Mouse (Mus musculus): ENCODE data around the gene Thsd4. TPM values are rescaled to one million over a fixed set of nuclear protein-coding genes. Genes with fewer than 3 reads are reported as not detected.

The Thsd4 gene
- total and polyA plus RNA-seq, 2 experiments = 0.70 to 0.92 TPM

DNA sequence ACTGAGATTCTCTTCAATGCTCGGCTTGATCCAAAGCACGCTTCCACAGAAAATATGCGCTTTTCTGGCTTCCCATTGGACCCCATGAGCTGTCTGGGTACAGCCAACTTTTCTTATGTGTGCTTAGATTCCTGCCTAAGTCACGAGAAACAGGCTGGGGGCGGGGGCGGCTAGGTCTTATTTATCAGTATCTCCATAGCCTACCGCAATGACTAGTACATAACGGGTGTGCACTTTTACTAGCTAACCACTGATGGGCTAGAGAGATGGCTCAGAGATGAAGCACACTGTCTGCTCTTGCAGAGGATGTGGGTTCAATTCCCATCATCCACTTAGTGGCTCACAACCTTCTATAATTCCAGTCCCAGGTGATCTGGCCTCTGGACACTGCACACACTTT is 121.8 kb downstream of the Thsd4 start:
- Histone ChIP-seq H3K4me1 (ENCODE audit: control insufficient read depth, insufficient read depth, low read length) (no peaks in the 10 kb centered on the region), H3K27ac (replicated peaks; ENCODE audit: insufficient read depth, low read depth, low read length) (no peak overlapping the region), H3K9ac (ENCODE audit: low read depth, low read length) (no peak overlapping the region), H3K79me2 (ENCODE audit: control insufficient read depth, insufficient read depth, low read length) (no peaks in the 10 kb centered on the region), H3K36me3 (ENCODE audit: control insufficient read depth, insufficient read depth, low read length) (no peaks in the 10 kb centered on the region), H3K4me3 (ENCODE audit: insufficient read depth, low read depth, low read length) (no peak overlapping the region), H3K27me3 (ENCODE audit: control insufficient read depth, insufficient read depth, low read length) (no peaks in the 10 kb centered on the region)
- WGBS = 89% methylated on average over 8 of the region's 8 CpGs
- TF ChIP-seq CTCF (IDR thresholded peaks at IDR 0.05; ENCODE audit: low read depth, low read length) (no peak), POLR2A (IDR thresholded peaks at IDR 0.05; ENCODE audit: extremely low read depth, insufficient read depth, low read length) (no peak)
- DNase-seq (ENCODE audit: extremely low read depth, low read depth, low spot score) = no peak

DNA sequence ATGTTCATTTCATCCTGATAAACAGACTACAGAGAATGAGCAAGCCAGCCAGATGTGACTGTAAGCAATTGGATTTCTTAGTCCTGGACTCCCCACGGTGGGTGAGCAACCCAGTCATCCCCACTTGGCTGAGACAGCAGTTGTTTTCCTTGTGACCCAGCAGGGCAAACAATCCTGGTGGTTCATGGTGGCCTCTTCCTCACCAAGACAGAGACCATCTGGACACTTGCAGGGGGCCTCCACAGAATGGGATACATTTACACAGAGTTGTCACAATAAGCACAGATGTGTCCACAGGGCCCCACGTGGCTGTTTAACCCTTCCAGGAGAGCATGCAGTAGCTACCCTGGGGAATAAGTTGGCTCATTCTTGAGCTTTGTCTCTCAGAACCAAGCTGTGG is 123.8 kb downstream of the Thsd4 start:
- TF ChIP-seq POLR2A (IDR thresholded peaks at IDR 0.05; ENCODE audit: extremely low read depth, insufficient read depth, low read length) (no peak), CTCF (IDR thresholded peaks at IDR 0.05; ENCODE audit: low read depth, low read length) (no peak)
- Histone ChIP-seq H3K36me3 (ENCODE audit: control insufficient read depth, insufficient read depth, low read length) (no peaks in the 10 kb centered on the region), H3K4me3 (ENCODE audit: insufficient read depth, low read depth, low read length) (no peak overlapping the region), H3K27me3 (ENCODE audit: control insufficient read depth, insufficient read depth, low read length) (no peaks in the 10 kb centered on the region), H3K9ac (ENCODE audit: low read depth, low read length) (no peak overlapping the region), H3K79me2 (ENCODE audit: control insufficient read depth, insufficient read depth, low read length) (no peaks in the 10 kb centered on the region), H3K4me1 (ENCODE audit: control insufficient read depth, insufficient read depth, low read length) (no peaks in the 10 kb centered on the region), H3K27ac (replicated peaks; ENCODE audit: insufficient read depth, low read depth, low read length) (no peak overlapping the region)
- WGBS = 41% methylated on average over 2 of the region's 2 CpGs
- DNase-seq (ENCODE audit: extremely low read depth, low read depth, low spot score) = no peak

DNA sequence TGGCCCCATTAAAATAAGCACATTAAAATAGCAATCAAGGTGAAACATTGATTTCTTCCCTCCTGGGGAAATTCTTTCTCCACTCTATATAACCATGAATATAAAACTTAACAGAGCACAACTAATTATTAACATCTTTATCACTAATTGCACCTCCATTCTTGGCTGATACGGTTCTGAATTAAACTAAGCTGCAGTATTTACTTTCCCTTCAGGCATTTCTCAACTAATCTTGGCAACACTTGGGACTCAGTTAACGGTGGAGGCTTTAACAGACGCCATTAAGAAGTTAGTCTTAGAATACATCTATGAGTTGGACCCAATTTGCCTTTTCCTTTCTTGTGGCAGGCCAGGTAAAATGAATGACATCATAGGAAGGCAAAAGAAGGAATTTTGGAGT is 125.8 kb downstream of the Thsd4 start:
- no peaks in the 10 kb centered on the region for H3K79me2 ChIP-seq (ENCODE audit: control insufficient read depth, insufficient read depth, low read length)
- H3K9ac ChIP-seq (ENCODE audit: low read depth, low read length) = no peak overlapping the region

DNA sequence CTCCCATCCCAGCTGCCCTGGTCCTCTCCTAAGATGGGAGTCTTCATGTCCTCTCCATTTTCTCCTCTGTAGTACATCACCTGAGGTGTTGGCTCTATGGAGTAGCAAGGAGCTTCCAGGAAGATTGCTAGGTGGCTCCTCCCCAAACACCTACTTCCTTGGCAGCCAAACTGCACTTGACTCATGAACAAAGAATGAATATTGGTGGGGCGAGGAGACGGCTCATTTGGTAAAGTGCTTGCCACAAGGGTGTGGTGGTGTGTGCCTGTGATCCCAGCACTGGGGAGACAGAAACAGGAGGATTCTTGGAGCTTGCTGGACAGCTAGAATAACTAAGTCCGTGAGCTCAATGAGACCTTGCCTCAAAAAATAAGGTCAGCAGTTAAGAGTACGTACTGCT is 128.9 kb downstream of the Thsd4 start:
- 97% methylated on average over 4 of the region's 4 CpGs for WGBS
- no peaks in the 10 kb centered on the region for H3K79me2 ChIP-seq (ENCODE audit: control insufficient read depth, insufficient read depth, low read length)
- H3K27me3 ChIP-seq (ENCODE audit: control insufficient read depth, insufficient read depth, low read length) = no peaks in the 10 kb centered on the region
- no peak overlapping the region for H3K27ac ChIP-seq (replicated peaks; ENCODE audit: insufficient read depth, low read depth, low read length)
- TF ChIP-seq CTCF (IDR thresholded peaks at IDR 0.05; ENCODE audit: low read depth, low read length) = no peak
- TF ChIP-seq POLR2A (IDR thresholded peaks at IDR 0.05; ENCODE audit: extremely low read depth, insufficient read depth, low read length) = no peak
- no peak for DNase-seq (ENCODE audit: extremely low read depth, low read depth, low spot score)
- H3K9ac ChIP-seq (ENCODE audit: low read depth, low read length) = no peak overlapping the region
- no peak overlapping the region for H3K4me3 ChIP-seq (ENCODE audit: insufficient read depth, low read depth, low read length)
- H3K4me1 ChIP-seq (ENCODE audit: control insufficient read depth, insufficient read depth, low read length) = no peaks in the 10 kb centered on the region
- H3K36me3 ChIP-seq (ENCODE audit: control insufficient read depth, insufficient read depth, low read length) = no peaks in the 10 kb centered on the region

More for the DNA sequence above, 125.8 kb downstream of the Thsd4 start:
- no peaks in the 10 kb centered on the region for H3K27me3 ChIP-seq (ENCODE audit: control insufficient read depth, insufficient read depth, low read length)
- TF ChIP-seq CTCF (IDR thresholded peaks at IDR 0.05; ENCODE audit: low read depth, low read length) (no peak), POLR2A (IDR thresholded peaks at IDR 0.05; ENCODE audit: extremely low read depth, insufficient read depth, low read length) (no peak)
- H3K36me3 ChIP-seq (ENCODE audit: control insufficient read depth, insufficient read depth, low read length) = no peaks in the 10 kb centered on the region
- no peak overlapping the region for H3K4me3 ChIP-seq (ENCODE audit: insufficient read depth, low read depth, low read length)
- no peaks in the 10 kb centered on the region for H3K4me1 ChIP-seq (ENCODE audit: control insufficient read depth, insufficient read depth, low read length)
- no peak overlapping the region for H3K27ac ChIP-seq (replicated peaks; ENCODE audit: insufficient read depth, low read depth, low read length)
- peak; percentile 7 for DNase-seq (ENCODE audit: extremely low read depth, low read depth, low spot score)
- 30% methylated on average over 3 of the region's 3 CpGs for WGBS

DNA sequence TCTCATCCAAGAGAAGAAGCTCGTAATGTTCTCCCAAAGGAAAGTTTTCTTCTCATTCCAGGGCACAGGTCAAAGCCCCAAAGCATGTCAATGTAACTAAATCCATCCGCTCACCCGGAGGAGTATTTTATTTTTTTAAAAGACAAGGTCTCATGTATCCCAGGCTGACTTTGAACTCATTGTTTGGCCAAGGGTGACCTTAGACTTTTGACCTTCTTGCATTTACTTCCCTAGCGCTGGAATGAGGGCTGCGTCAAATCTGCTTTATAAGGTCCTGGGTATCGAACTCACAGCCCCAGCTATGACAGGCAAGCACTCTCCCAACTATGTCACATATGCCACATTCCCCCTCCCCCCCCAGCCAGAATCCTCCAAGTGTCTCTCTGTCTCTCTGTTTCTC is 137.1 kb downstream of the Thsd4 start:
- no peak overlapping the region for H3K9ac ChIP-seq (ENCODE audit: low read depth, low read length)
- WGBS = 55% methylated on average over 6 of the region's 6 CpGs
- no peak overlapping the region for H3K4me3 ChIP-seq (ENCODE audit: insufficient read depth, low read depth, low read length)
- no peaks in the 10 kb centered on the region for H3K27me3 ChIP-seq (ENCODE audit: control insufficient read depth, insufficient read depth, low read length)
- TF ChIP-seq POLR2A (IDR thresholded peaks at IDR 0.05; ENCODE audit: extremely low read depth, insufficient read depth, low read length) = no peak
- TF ChIP-seq CTCF (IDR thresholded peaks at IDR 0.05; ENCODE audit: low read depth, low read length) = no peak
- no peaks in the 10 kb centered on the region for H3K79me2 ChIP-seq (ENCODE audit: control insufficient read depth, insufficient read depth, low read length)
- no peak overlapping the region for H3K27ac ChIP-seq (replicated peaks; ENCODE audit: insufficient read depth, low read depth, low read length)
- DNase-seq (ENCODE audit: extremely low read depth, low read depth, low spot score) = peak; percentile 3
- H3K4me1 ChIP-seq (ENCODE audit: control insufficient read depth, insufficient read depth, low read length) = no peaks in the 10 kb centered on the region
- H3K36me3 ChIP-seq (ENCODE audit: control insufficient read depth, insufficient read depth, low read length) = no peaks in the 10 kb centered on the region

DNA sequence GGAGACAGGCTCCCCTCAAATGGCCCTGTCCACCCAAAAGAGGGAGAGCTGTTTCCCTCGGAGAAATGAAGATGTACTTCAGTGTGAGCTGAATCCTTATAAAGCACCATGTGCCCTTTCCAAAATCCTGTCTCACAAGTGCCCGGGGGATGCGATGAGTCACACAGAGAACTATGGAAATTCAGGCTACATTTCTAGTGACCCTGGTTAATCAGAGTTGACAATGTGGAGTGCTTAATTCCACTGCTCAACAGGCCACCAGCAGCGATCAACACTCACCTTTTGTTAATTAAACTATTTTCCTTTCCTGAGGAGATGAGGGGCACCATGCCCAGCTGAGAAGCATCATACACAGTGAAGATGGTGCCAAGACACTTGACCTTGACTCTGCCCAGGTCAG is 138.9 kb downstream of the Thsd4 start:
- no peak overlapping the region for H3K27ac ChIP-seq (replicated peaks; ENCODE audit: insufficient read depth, low read depth, low read length)
- no peaks in the 10 kb centered on the region for H3K27me3 ChIP-seq (ENCODE audit: control insufficient read depth, insufficient read depth, low read length)
- H3K4me3 ChIP-seq (ENCODE audit: insufficient read depth, low read depth, low read length) = no peak overlapping the region
- WGBS = 90% methylated on average over 4 of the region's 4 CpGs
- H3K9ac ChIP-seq (ENCODE audit: low read depth, low read length) = no peak overlapping the region
- no peaks in the 10 kb centered on the region for H3K4me1 ChIP-seq (ENCODE audit: control insufficient read depth, insufficient read depth, low read length)
- no peaks in the 10 kb centered on the region for H3K79me2 ChIP-seq (ENCODE audit: control insufficient read depth, insufficient read depth, low read length)
- TF ChIP-seq CTCF (IDR thresholded peaks at IDR 0.05; ENCODE audit: low read depth, low read length) (no peak), POLR2A (IDR thresholded peaks at IDR 0.05; ENCODE audit: extremely low read depth, insufficient read depth, low read length) (no peak)
- H3K36me3 ChIP-seq (ENCODE audit: control insufficient read depth, insufficient read depth, low read length) = no peaks in the 10 kb centered on the region
- DNase-seq (ENCODE audit: extremely low read depth, low read depth, low spot score) = no peak
